Mouse (Mus musculus) hindbrain, postnatal 0 days (tissue): ENCODE data around the gene Nhlrc3. TPM values are rescaled to one million over a fixed set of nuclear protein-coding genes. Genes with fewer than 3 reads are reported as not detected.
A peak's percentile ranks its signal among the peaks of the same experiment; 100 is the strongest.

Source experiments
- ATAC-seq: fragments of 200-750 bp; cut with Nextera tagmentation; 2 replicates; pipeline ENCODE4 v1.8.0; 2017; ENCODE audit warnings: mild to moderate bottlenecking, moderate TSS enrichment, moderate library complexity
- DNase-seq: peaks from one replicate; pipeline ENCODE4 v3.0.0-alpha.2; 2015; ENCODE audit warnings: low spot score
- H3K27ac ChIP-seq: fragments of 300-500 bp; sonication (generic); 2 replicates; pipeline ENCODE4 v1.5.1; 2014; ENCODE audit warnings: mild to moderate bottlenecking
- H3K27me3 ChIP-seq: fragments of 300-500 bp; sonication (generic); 2 replicates; pipeline ENCODE4 v1.6.1; 2014; ENCODE audit warnings: low read length, mixed read lengths; ENCODE audit not compliant: insufficient read depth
- H3K36me3 ChIP-seq: fragments of 300-500 bp; sonication (generic); 2 replicates; pipeline ENCODE4 v1.6.1; 2014; ENCODE audit warnings: low read length, mixed read lengths; ENCODE audit not compliant: insufficient read depth
- H3K4me1 ChIP-seq: fragments of 300-500 bp; sonication (generic); 2 replicates; pipeline ENCODE4 v1.6.1; 2014; ENCODE audit warnings: antibody characterized with exemption, low read length, mixed read lengths; ENCODE audit not compliant: insufficient read depth
- H3K4me2 ChIP-seq: fragments of 300-500 bp; sonication (generic); 2 replicates; pipeline ENCODE4 v1.6.1; 2014; ENCODE audit warnings: low read depth, mild to moderate bottlenecking, low read length, moderate library complexity, mixed read lengths
- H3K4me3 ChIP-seq: fragments of 300-500 bp; sonication (generic); 2 replicates; pipeline ENCODE4 v1.5.1; 2014; ENCODE audit warnings: low read length
- H3K9ac ChIP-seq: fragments of 300-500 bp; sonication (generic); replicated peaks from 2 replicates; pipeline ENCODE4 v1.6.1; 2014; ENCODE audit warnings: mild to moderate bottlenecking, low read length, moderate library complexity, mixed read lengths
- H3K9me3 ChIP-seq: fragments of 300-500 bp; sonication (generic); 2 replicates; pipeline ENCODE4 v1.6.1; 2016; ENCODE audit warnings: low read length, mixed read lengths
- CTCF ChIP-seq: IDR thresholded peaks from 2 replicates; pipeline ENCODE4 v1.5.1; 2016; ENCODE audit warnings: antibody characterized with exemption, control low read depth, low read depth
- WGBS: fragments of 180-500 bp; shearing (Covaris S2); extraction: QIAGEN DNeasy Blood & Tissue Kit; methylation state at CpG from one replicate; pipeline ENCODE4 v1.1.7; 2014; 5-methylcytosine and 5-hydroxymethylcytosine counted together
- polyA plus RNA-seq: library from polyadenylated mRNA; unstranded; fragments of >200 nt; fragmentation: Nextera tagmentation; extraction: Ambion mirVana; gene quantifications from 2 replicates; pipeline ENCODE4 v1.2.1, GENCODE M21; 2015
- total RNA-seq: library from RNA; depleted of rRNA; stranded (reverse); fragments of >200 nt; gene quantifications from 2 replicates; pipeline ENCODE4 v1.2.3, GENCODE M21; 2014; rRNA removed

The Nhlrc3 gene
- total RNA-seq (13.5 and 14.4 TPM in 2 replicates), polyA plus RNA-seq (6.6 and 7.5 TPM in 2 replicates)

GRCm38 (mm10) chr3:53463046-53463764 is at the start of gene Nhlrc3, which contains the start of gene Proser1:
Gene Nhlrc3, minus strand, starts transcription at chr3:53463332.
Gene Proser1, plus strand, starts transcription at chr3:53463666.
- no peak; the same call in 1 of the 2 replicates for TF ChIP-seq CTCF
- Histone ChIP-seq H3K4me1 (peaks cover 14% of the 10 kb centered on the region), H3K4me3 (peak within 1 kb of the TSS; percentile 93), H3K27me3 (no peaks in the 10 kb centered on the region), H3K4me2 (peak within 1 kb of the TSS; percentile 84), H3K9ac (peak within 1 kb of the TSS; percentile 87), H3K27ac (peak within 1 kb of the TSS; percentile 90), H3K9me3 (no peaks in the 10 kb centered on the region), H3K36me3 (peaks cover 12% of the 10 kb centered on the region; the same call in 1 of the 2 replicates)
- DNase-seq: peak; percentile 98
- under 1% methylated on average over 52 of the region's 52 CpGs for WGBS
- ATAC-seq: peak; percentile 99

- no peaks in the 10 kb centered on the region for H3K9me3 ChIP-seq
- H3K9ac ChIP-seq: no peak overlapping the region
- WGBS: 53% methylated on average over 6 of the region's 6 CpGs
- peak; percentile 74 for ATAC-seq
- DNase-seq: peak; percentile 62
- H3K4me3 ChIP-seq: no peak overlapping the region
- H3K4me2 ChIP-seq: no peak overlapping the region
- no peak overlapping the region for H3K27ac ChIP-seq
- TF ChIP-seq CTCF: peak; percentile 82
- no peaks in the 10 kb centered on the region for H3K27me3 ChIP-seq
- H3K36me3 ChIP-seq: no peaks in the 10 kb centered on the region
- no peaks in the 10 kb centered on the region for H3K4me1 ChIP-seq
These were observed 39.3 kb upstream of the Nhlrc3 start for GRCm38 (mm10) chr3:53502428-53502827.

- no peak overlapping the region for H3K4me2 ChIP-seq
- H3K27ac ChIP-seq: no peak overlapping the region
- H3K4me3 ChIP-seq: no peak overlapping the region
- no peaks in the 10 kb centered on the region for H3K9me3 ChIP-seq
- H3K4me1 ChIP-seq: no peaks in the 10 kb centered on the region
- 76% methylated on average over 6 of the region's 6 CpGs for WGBS
- ATAC-seq (no peak), DNase-seq (no peak)
- no peak for TF ChIP-seq CTCF
- H3K27me3 ChIP-seq: no peaks in the 10 kb centered on the region
- no peaks in the 10 kb centered on the region for H3K36me3 ChIP-seq
- no peak overlapping the region for H3K9ac ChIP-seq
These were observed 35.3 kb upstream of the Nhlrc3 start for GRCm38 (mm10) chr3:53498351-53498905.

- Histone ChIP-seq H3K9ac (no peak within 1 kb of the TSS), H3K27ac (no peak within 1 kb of the TSS), H3K4me3 (no peak within 1 kb of the TSS), H3K4me1 (no peaks in the 10 kb centered on the region), H3K4me2 (no peak within 1 kb of the TSS), H3K27me3 (no peaks in the 10 kb centered on the region), H3K36me3 (no peaks in the 10 kb centered on the region), H3K9me3 (no peaks in the 10 kb centered on the region)
- DNase-seq (no peak), ATAC-seq (no peak)
- 74% methylated on average over 6 of the region's 6 CpGs for WGBS
- no peak for TF ChIP-seq CTCF
These were observed 25.2 kb upstream of the Nhlrc3 start, which contains the start of gene Stoml3 for GRCm38 (mm10) chr3:53488353-53488752. Gene Stoml3, plus strand, starts transcription at chr3:53488653.

GRCm38 (mm10) chr3:53486996-53487576 is 24.0 kb upstream of the Nhlrc3 start:
- no peaks in the 10 kb centered on the region for H3K27me3 ChIP-seq
- H3K4me1 ChIP-seq: no peaks in the 10 kb centered on the region
- no peak overlapping the region for H3K4me2 ChIP-seq
- no peak for DNase-seq
- no peak overlapping the region for H3K9ac ChIP-seq
- no peaks in the 10 kb centered on the region for H3K9me3 ChIP-seq
- 80% methylated on average over 9 of the region's 9 CpGs for WGBS
- TF ChIP-seq CTCF: no peak
- no peaks in the 10 kb centered on the region; the same call in 1 of the 2 replicates for H3K36me3 ChIP-seq
- no peak overlapping the region for H3K27ac ChIP-seq
- H3K4me3 ChIP-seq: no peak overlapping the region
- no peak for ATAC-seq

- Histone ChIP-seq H3K27me3 (no peaks in the 10 kb centered on the region), H3K27ac (no peak overlapping the region), H3K4me2 (no peak overlapping the region), H3K9me3 (no peaks in the 10 kb centered on the region), H3K4me3 (no peak overlapping the region), H3K4me1 (no peaks in the 10 kb centered on the region), H3K9ac (no peak overlapping the region), H3K36me3 (no peaks in the 10 kb centered on the region; the same call in 1 of the 2 replicates)
- 82% methylated on average over 10 of the region's 10 CpGs for WGBS
- no peak for ATAC-seq
- DNase-seq: no peak
- TF ChIP-seq CTCF: no peak
These were observed 23.4 kb upstream of the Nhlrc3 start for GRCm38 (mm10) chr3:53486561-53486960.
